Mouse (Mus musculus): ENCODE results near the gene Synpr.

DNA sequence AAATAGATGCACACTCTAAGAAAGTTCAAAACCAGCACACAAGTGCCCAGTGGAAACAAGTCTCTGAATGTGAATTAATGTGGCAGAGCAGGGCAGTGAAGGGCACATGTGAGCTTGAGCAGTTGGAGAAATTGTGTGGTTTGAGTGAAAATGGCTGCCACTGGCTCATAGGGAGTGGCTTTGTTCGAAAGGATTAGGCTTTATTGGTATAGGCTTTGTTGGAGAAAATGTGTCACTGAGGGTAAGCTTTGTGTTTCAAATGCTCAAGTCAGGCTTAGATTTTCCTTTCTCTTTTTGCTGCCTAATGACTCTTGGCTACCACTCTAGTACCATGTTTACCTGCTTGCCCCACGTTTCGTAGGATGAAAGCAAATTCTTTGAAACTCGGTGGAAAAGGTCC lies 37.1 kb upstream of the Synpr start:
- TF ChIP-seq CTCF (IDR thresholded peaks at IDR 0.05) (no peak), EP300 (IDR thresholded peaks at IDR 0.05) (no peak)

Data from lung, postnatal 0 days (tissue).